Mouse (Mus musculus): ENCODE measurements at regions not wholly inside any gene's neighbourhood (a gene's known extent, or its start where the extent isn't known, plus 50 kb on each side); places are given as distances from the start of the nearest gene placed in this dataset.

GRCm38 (mm10) chr15:13232567-13233259, 59.2 kb upstream of the Cdh6 start:
- 79% methylated on average over 5 of the region's 5 CpGs for WGBS
- ATAC-seq (ENCODE audit: low read depth): no peak

DNA sequence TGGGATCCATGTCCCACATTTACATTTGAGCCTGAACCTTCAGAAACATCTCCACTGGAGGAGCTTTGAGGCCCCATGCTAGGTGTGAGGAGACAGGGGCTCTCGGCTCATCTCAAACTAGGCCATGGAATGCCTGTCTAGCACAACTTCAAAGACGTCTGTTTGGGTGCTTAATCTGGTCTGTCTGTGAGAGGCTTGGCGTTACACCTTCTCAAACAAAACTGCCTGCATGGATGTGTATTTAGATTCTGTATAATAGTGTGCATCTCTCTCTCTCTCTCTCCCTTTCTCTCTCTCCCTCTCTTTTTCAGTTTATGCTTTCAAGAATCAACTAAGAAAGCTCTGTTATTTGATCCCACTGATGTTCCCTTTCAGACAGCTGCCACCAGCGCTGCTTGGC, 58.1 kb upstream of the Cdh6 start:
- Histone ChIP-seq H3K9me3 (ENCODE audit: control insufficient read depth, low read length) (no peaks in the 10 kb centered on the region), H3K27ac (ENCODE audit: low read length) (no peak overlapping the region), H3K4me2 (ENCODE audit: low read depth, low read length) (no peak overlapping the region), H3K9ac (ENCODE audit: low read length) (no peak overlapping the region), H3K27me3 (ENCODE audit: control insufficient read depth, insufficient read depth, low read depth, low read length) (no peaks in the 10 kb centered on the region), H3K36me3 (ENCODE audit: control insufficient read depth, insufficient read depth, low read length) (no peaks in the 10 kb centered on the region), H3K4me1 (replicated peaks; ENCODE audit: control insufficient read depth, insufficient read depth, low read length) (no peaks in the 10 kb centered on the region), H3K4me3 (ENCODE audit: low read length) (no peak overlapping the region)
- ATAC-seq (ENCODE audit: low read depth): no peak
- 25% methylated on average over 4 of the region's 4 CpGs for WGBS

More at GRCm38 (mm10) chr15:13232567-13233259, 59.2 kb upstream of the Cdh6 start:
- Histone ChIP-seq H3K9ac (ENCODE audit: low read length) (no peak overlapping the region), H3K27me3 (ENCODE audit: control insufficient read depth, insufficient read depth, low read depth, low read length) (no peaks in the 10 kb centered on the region), H3K9me3 (ENCODE audit: control insufficient read depth, low read length) (no peaks in the 10 kb centered on the region), H3K4me2 (ENCODE audit: low read depth, low read length) (no peak overlapping the region), H3K4me1 (replicated peaks; ENCODE audit: control insufficient read depth, insufficient read depth, low read length) (no peaks in the 10 kb centered on the region), H3K27ac (ENCODE audit: low read length) (no peak overlapping the region), H3K36me3 (ENCODE audit: control insufficient read depth, insufficient read depth, low read length) (no peaks in the 10 kb centered on the region), H3K4me3 (ENCODE audit: low read length) (no peak overlapping the region)

- 91% methylated on average over 12 of the region's 12 CpGs for WGBS
- Histone ChIP-seq H3K9ac (ENCODE audit: low read length) (no peak overlapping the region), H3K27ac (ENCODE audit: low read length) (no peak overlapping the region), H3K27me3 (ENCODE audit: control insufficient read depth, insufficient read depth, low read depth, low read length) (no peaks in the 10 kb centered on the region), H3K4me3 (ENCODE audit: low read length) (no peak overlapping the region), H3K4me2 (ENCODE audit: low read depth, low read length) (no peak overlapping the region), H3K9me3 (ENCODE audit: control insufficient read depth, low read length) (no peaks in the 10 kb centered on the region), H3K4me1 (replicated peaks; ENCODE audit: control insufficient read depth, insufficient read depth, low read length) (no peaks in the 10 kb centered on the region), H3K36me3 (ENCODE audit: control insufficient read depth, insufficient read depth, low read length) (no peaks in the 10 kb centered on the region)
- no peak for ATAC-seq (ENCODE audit: low read depth)
Observed at GRCm38 (mm10) chr15:13228125-13228524, 54.6 kb upstream of the Cdh6 start.
